Mouse (Mus musculus): ENCODE measurements at regions not wholly inside any gene's neighbourhood (a gene's known extent, or its start where the extent isn't known, plus 50 kb on each side); places are given as distances from the start of the nearest gene placed in this dataset.

- no peak for TF ChIP-seq CTCF (IDR thresholded peaks at IDR 0.05; ENCODE audit: extremely low read depth, insufficient read depth, low read length)
- no peak for TF ChIP-seq POLR2A (IDR thresholded peaks at IDR 0.05; ENCODE audit: extremely low read depth, insufficient read depth, low read length)
Measured at GRCm38 (mm10) chr6:100446804-100447203, 159.5 kb upstream of the Rybp start.

Data from cortical plate, adult 2 months (tissue).